Mouse (Mus musculus) heart, embryonic 11.5 days (tissue): ENCODE measurements around the gene Il12rb1. TPM values are rescaled to one million over a fixed set of nuclear protein-coding genes. Genes with fewer than 3 reads are reported as not detected.

Source experiments
- ATAC-seq: fragments of 200-750 bp; cut with Nextera tagmentation; replicated peaks from 2 replicates; pipeline ENCODE4 v1.8.0; 2017; ENCODE audit warnings: moderate library complexity; ENCODE audit not compliant: insufficient number of reproducible peaks, low FRiP score, low TSS enrichment
- H3K27ac ChIP-seq: fragments of 300-500 bp; sonication (generic); 2 replicates; pipeline ENCODE4 v1.5.1; 2014; ENCODE audit warnings: mild to moderate bottlenecking, low read depth, low read length
- H3K27me3 ChIP-seq: fragments of 300-500 bp; sonication (generic); 2 replicates; pipeline ENCODE4 v1.6.1; 2014; ENCODE audit warnings: mild to moderate bottlenecking, low read length, mixed read lengths; ENCODE audit not compliant: control insufficient read depth, insufficient read depth
- H3K36me3 ChIP-seq: fragments of 300-500 bp; sonication (generic); 2 replicates; pipeline ENCODE4 v1.6.1; 2014; ENCODE audit warnings: mild to moderate bottlenecking, low read length, moderate library complexity, mixed read lengths; ENCODE audit not compliant: control insufficient read depth, insufficient read depth
- H3K4me1 ChIP-seq: fragments of 300-500 bp; sonication (generic); 2 replicates; pipeline ENCODE4 v1.6.1; 2014; ENCODE audit warnings: low read length; ENCODE audit not compliant: control insufficient read depth, insufficient read depth
- H3K4me2 ChIP-seq: fragments of 300-500 bp; sonication (generic); 2 replicates; pipeline ENCODE4 v1.6.1; 2014; ENCODE audit warnings: mild to moderate bottlenecking, moderate library complexity
- H3K4me3 ChIP-seq: fragments of 300-500 bp; sonication (generic); 2 replicates; pipeline ENCODE4 v1.5.1; 2014; ENCODE audit warnings: low read depth, low read length
- H3K9ac ChIP-seq: fragments of 300-500 bp; sonication (generic); 2 replicates; pipeline ENCODE4 v1.6.1; 2014; ENCODE audit warnings: mild to moderate bottlenecking, low read depth, low read length, moderate library complexity
- H3K9me3 ChIP-seq: fragments of 300-500 bp; sonication (generic); replicated peaks from 2 replicates; pipeline ENCODE4 v1.6.1; 2016; ENCODE audit warnings: low read length; ENCODE audit not compliant: control insufficient read depth
- WGBS: fragments of 180-500 bp; shearing (Covaris S2); extraction: QIAGEN DNeasy Blood & Tissue Kit; methylation state at CpG from one replicate; pipeline ENCODE4 v1.1.7; 2014; ENCODE audit not compliant: insufficient replicate concordance; 5-methylcytosine and 5-hydroxymethylcytosine counted together
- polyA plus RNA-seq: library from polyadenylated mRNA; unstranded; fragments of >200 nt; fragmentation: Nextera tagmentation; extraction: Ambion mirVana; gene quantifications from 2 replicates; pipeline ENCODE4 v1.2.1, GENCODE M21; 2014

Gene Il12rb1
- polyA plus RNA-seq, 1 experiment from 2014 or later, result not detected

GRCm38 (mm10) chr8:70843214-70843773 lies 35.0 kb downstream of the Il12rb1 start:
- ATAC-seq, result peak; percentile 9; the same call in 1 of the 2 replicates
- H3K27me3 ChIP-seq, result peaks cover 26% of the 10 kb centered on the region
- no peak overlapping the region for H3K4me3 ChIP-seq
- H3K27ac ChIP-seq, result peak overlapping the region; percentile 76
- H3K36me3 ChIP-seq, result no peaks in the 10 kb centered on the region
- peak overlapping the region; percentile 54; the same call in 1 of the 2 replicates for H3K9ac ChIP-seq
- no peaks in the 10 kb centered on the region for H3K9me3 ChIP-seq
- peaks cover 4% of the 10 kb centered on the region for H3K4me1 ChIP-seq
- H3K4me2 ChIP-seq, result peak overlapping the region; percentile 49
- 76% methylated on average over 5 of the region's 5 CpGs for WGBS

GRCm38 (mm10) chr8:70843941-70844340 lies 35.7 kb downstream of the Il12rb1 start:
- Histone ChIP-seq H3K4me2 (no peak overlapping the region), H3K4me3 (no peak overlapping the region), H3K36me3 (no peaks in the 10 kb centered on the region), H3K9me3 (no peaks in the 10 kb centered on the region), H3K27ac (peak overlapping the region; percentile 76), H3K27me3 (peaks cover 30% of the 10 kb centered on the region), H3K4me1 (no peaks in the 10 kb centered on the region; the same call in 1 of the 2 replicates), H3K9ac (peak overlapping the region; percentile 60)
- no peak for ATAC-seq
- WGBS, result 78% methylated on average over 8 of the region's 8 CpGs

- no peak overlapping the region for H3K4me3 ChIP-seq
- peak overlapping the region; percentile 60 for H3K9ac ChIP-seq
- ATAC-seq, result no peak
- H3K4me2 ChIP-seq, result no peak overlapping the region
- no peaks in the 10 kb centered on the region; the same call in 1 of the 2 replicates for H3K4me1 ChIP-seq
- H3K36me3 ChIP-seq, result no peaks in the 10 kb centered on the region
- peak overlapping the region; percentile 76; the same call in 1 of the 2 replicates for H3K27ac ChIP-seq
- no peaks in the 10 kb centered on the region for H3K9me3 ChIP-seq
- peaks cover 30% of the 10 kb centered on the region for H3K27me3 ChIP-seq
- WGBS, result 2% methylated on average over 6 of the region's 6 CpGs
Observed at GRCm38 (mm10) chr8:70844523-70844922, 36.3 kb downstream of the Il12rb1 start.

- Histone ChIP-seq H3K9ac (no peak overlapping the region), H3K9me3 (no peaks in the 10 kb centered on the region), H3K27ac (no peak overlapping the region), H3K4me1 (no peaks in the 10 kb centered on the region; the same call in 1 of the 2 replicates), H3K36me3 (no peaks in the 10 kb centered on the region), H3K27me3 (peaks cover 31% of the 10 kb centered on the region), H3K4me3 (no peak overlapping the region), H3K4me2 (no peak overlapping the region)
- 33% methylated on average over 5 of the region's 5 CpGs for WGBS
- ATAC-seq, result no peak
Observed at GRCm38 (mm10) chr8:70845108-70845507, 36.9 kb downstream of the Il12rb1 start.

GRCm38 (mm10) chr8:70846371-70847154 lies 38.3 kb downstream of the Il12rb1 start:
- H3K9ac ChIP-seq, result no peak overlapping the region
- H3K4me3 ChIP-seq, result no peak overlapping the region
- no peak overlapping the region for H3K4me2 ChIP-seq
- ATAC-seq, result no peak
- H3K9me3 ChIP-seq, result no peaks in the 10 kb centered on the region
- no peaks in the 10 kb centered on the region; the same call in 1 of the 2 replicates for H3K4me1 ChIP-seq
- WGBS, result 48% methylated on average over 15 of the region's 15 CpGs
- H3K36me3 ChIP-seq, result no peaks in the 10 kb centered on the region
- peaks cover 33% of the 10 kb centered on the region for H3K27me3 ChIP-seq
- no peak overlapping the region for H3K27ac ChIP-seq

- H3K4me1 ChIP-seq, result no peaks in the 10 kb centered on the region
- no peak overlapping the region for H3K4me2 ChIP-seq
- H3K4me3 ChIP-seq, result no peak overlapping the region
- 87% methylated on average over 3 of the region's 3 CpGs for WGBS
- no peak for ATAC-seq
- H3K9me3 ChIP-seq, result no peaks in the 10 kb centered on the region
- H3K27ac ChIP-seq, result no peak overlapping the region
- peaks cover 21% of the 10 kb centered on the region for H3K27me3 ChIP-seq
- H3K36me3 ChIP-seq, result no peaks in the 10 kb centered on the region
- H3K9ac ChIP-seq, result no peak overlapping the region
Observed at GRCm38 (mm10) chr8:70849333-70849990, 41.2 kb downstream of the Il12rb1 start.

GRCm38 (mm10) chr8:70850132-70850845 lies 42.0 kb downstream of the Il12rb1 start:
- ATAC-seq, result no peak
- peaks cover 27% of the 10 kb centered on the region for H3K27me3 ChIP-seq
- no peak overlapping the region for H3K4me2 ChIP-seq
- H3K4me3 ChIP-seq, result no peak overlapping the region
- no peak overlapping the region for H3K27ac ChIP-seq
- no peaks in the 10 kb centered on the region for H3K36me3 ChIP-seq
- 66% methylated on average over 7 of the region's 7 CpGs for WGBS
- H3K4me1 ChIP-seq, result no peaks in the 10 kb centered on the region
- H3K9me3 ChIP-seq, result no peaks in the 10 kb centered on the region
- no peak overlapping the region for H3K9ac ChIP-seq

GRCm38 (mm10) chr8:70850947-70851346 lies 42.7 kb downstream of the Il12rb1 start:
- 70% methylated on average over 4 of the region's 4 CpGs for WGBS
- Histone ChIP-seq H3K4me1 (no peaks in the 10 kb centered on the region), H3K9me3 (no peaks in the 10 kb centered on the region), H3K27me3 (peaks cover 30% of the 10 kb centered on the region), H3K9ac (no peak overlapping the region), H3K4me3 (no peak overlapping the region), H3K36me3 (no peaks in the 10 kb centered on the region), H3K4me2 (no peak overlapping the region), H3K27ac (no peak overlapping the region)
- no peak for ATAC-seq
